Mouse (Mus musculus) ZHBTc4 (cell line): ENCODE results near the gene Crybg3.
A peak's percentile ranks its signal among the peaks of the same experiment; 100 is the strongest.
"Not testable (repeated sequence)": the region's sequence is repeated elsewhere in the genome, so short reads cannot be mapped to it uniquely, and the experiment has no call there.

Source experiments
- DNase-seq: peaks from one replicate; pipeline ENCODE4 v3.0.0-alpha.2; 2011; ENCODE audit warnings: low read depth, low spot score

The Crybg3 gene

DNA sequence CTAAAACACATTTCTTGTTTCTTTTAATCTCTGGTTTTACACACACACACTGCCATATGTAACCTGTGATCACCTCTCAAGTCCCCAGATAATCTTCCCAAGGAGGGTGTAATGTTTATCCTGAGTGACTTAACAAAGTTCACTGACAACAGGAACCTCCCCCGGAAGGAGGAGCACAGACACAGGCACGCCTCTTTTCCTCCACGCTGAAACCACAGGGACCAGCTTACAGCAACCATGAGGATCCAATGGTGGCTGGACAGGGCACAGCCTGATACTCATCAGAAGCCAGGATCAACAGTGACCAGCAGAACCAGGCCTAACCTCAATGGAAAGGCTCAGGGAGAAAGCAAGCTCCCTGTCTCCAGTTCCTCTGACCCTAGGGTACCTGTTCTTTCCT lies 68.2 kb downstream of the Crybg3 start:
- peak; percentile 35 for DNase-seq

DNA sequence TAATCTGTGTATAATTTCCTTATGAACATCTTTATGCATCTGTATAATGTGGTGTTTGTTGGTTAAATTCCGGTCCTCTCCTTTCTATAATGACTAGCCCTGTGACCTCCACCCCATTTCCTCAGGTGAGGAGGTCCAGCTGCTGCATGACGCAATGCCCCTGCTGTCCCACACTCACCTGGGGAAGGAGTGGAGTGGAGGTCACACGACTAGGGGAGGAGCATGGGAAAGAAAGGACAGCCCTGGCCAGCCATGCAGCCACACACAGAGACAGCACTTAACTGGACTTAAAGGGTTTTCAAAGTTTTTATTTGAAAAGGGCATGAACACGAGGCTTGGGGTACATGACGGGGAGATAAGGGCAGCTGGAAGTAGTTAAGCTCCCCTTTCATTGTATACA lies 69.5 kb downstream of the Crybg3 start:
- DNase-seq, result no peak

DNA sequence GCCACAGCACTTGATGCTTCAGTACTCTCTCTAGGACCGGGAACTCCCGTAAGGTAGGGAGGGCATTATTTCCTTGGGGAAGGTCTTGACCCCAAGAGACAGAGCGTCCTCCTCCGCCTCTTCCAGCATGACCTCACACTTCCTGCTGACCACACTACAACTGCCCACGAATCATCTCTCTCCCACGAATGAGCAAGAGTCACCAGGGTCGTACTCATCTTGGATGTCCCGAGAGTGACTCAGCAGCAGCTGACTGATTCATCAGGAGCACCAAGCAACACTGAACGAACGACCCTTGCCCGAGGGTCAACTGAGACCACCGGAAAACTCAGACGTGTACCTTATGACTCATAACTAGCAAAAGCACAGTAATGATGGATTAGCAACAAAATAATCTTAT lies 71.2 kb downstream of the Crybg3 start:
- DNase-seq, result no peak

DNA sequence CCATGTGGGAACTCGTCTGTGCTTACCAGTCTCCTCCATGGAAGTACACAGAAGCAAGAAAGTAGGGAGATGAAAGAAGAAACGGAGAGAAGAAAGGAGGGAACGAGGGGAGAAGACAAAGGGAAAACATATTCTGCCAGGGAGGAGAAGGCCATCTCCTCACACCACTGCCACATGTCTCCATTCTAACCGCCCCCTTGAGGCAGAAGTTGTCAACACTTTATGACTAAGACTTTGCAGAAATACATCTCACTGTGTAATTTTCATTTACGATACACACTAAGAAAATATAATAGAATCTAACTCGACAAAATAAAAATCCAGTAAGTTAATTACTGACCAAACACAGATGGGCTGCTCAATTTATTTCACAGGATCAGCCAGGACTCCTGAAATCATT lies 73.8 kb downstream of the Crybg3 start:
- DNase-seq, result no peak

DNA sequence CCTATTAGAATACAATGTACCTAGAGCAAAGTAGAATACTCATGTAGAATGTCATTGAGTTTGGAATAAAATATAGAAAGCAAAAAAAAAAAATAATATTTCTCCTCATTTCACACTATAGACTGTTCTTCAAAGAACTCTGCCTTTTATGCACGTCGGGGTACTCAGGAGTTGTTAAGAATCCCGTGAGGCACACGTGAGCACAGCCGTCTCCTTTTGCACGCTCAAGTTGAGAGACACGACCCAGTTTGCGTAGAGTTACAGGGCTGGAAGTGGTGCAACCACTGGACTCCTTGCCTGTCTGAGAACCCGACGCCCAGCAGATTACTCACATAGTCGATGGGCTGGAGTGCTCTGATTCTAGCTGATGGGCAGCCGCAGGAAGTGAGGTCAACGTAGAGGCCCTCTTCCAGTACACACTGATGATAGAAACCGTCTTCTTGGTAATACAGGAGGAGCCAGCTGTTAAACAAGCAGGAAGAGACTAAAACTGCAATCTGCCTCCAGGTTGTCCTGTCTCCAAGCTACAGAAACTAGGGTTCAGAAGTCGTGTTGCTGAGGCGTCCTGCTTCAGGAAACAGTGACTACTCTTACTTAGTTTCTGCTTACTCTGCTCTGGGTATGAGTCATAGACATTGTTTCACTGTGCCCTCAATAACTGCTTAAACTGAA lies 78.9 kb downstream of the Crybg3 start:
- DNase-seq, result no peak

DNA sequence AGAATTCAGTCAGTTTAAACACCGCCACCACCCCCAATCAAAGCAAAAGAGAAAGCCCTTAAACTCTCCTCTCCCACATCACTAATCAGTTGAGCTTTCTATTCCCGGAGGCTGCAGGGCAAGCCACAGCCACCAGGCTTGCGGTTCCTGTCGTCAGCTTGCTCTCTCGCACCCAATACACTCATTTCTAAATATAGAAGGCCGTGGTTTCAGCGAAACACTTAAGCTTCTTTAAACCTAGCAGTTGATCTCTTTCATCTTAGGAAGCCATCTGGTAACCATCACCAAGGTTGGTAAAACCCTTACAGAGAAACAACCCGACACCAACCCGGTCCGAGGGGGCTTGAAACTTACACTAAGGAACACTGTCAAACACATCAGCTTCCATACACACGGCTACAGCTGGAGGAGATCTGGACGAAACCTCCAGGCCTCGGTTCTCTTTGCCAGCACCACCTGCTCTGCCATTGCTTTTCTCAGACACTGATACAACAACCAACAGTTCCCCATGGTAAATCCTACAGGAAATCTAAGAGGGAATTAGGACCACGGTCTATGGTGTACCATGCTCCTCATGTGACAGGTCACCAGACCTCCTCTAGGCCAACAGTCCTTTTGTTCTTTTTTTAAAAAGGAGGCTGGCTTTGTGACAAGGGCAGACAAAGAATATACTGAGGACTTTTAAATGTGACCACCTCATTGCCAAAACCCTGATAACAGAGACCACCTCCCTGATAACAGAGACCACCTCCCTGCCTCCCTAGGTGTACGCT lies 83.1 kb downstream of the Crybg3 start:
- DNase-seq, result no peak

DNA sequence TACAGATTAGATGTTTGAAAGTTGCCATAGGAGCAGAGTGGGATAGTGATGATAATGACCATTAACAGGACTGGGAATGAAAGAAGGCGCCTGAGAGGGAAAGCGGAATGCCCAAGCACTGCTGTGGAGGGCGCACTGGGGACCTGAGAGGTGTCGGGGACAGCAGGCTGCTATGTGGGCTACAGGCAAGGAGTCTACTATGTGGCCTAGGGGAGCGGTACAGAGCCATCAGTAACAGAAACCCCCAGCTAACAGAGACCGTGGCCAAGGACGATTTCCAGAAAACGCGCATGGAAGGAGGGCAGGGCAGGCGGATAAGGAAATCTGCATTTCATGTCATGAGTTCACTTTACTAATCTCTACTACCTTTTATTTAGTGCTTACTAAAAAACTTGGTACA lies 83.8 kb downstream of the Crybg3 start:
- DNase-seq, result no peak

DNA sequence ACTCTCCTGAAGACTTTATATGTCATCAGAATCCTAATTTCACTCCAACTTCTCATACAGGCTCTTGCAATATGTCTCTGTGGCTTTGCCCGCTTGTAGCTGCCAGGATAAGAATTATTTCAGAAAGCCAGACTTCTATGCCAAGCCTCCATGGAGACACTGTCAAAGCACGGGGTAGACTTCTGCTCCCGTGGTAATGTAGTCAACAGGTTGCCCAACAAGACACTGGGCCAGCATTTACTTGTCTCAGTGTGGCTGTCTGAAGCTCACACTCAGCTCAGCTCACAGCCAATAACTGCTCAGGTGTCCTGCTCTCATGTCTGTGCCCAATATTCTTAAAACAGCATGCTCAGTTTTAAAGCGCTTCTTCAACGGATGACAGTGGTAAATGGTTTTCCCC lies 85.6 kb downstream of the Crybg3 start:
- no peak for DNase-seq

DNA sequence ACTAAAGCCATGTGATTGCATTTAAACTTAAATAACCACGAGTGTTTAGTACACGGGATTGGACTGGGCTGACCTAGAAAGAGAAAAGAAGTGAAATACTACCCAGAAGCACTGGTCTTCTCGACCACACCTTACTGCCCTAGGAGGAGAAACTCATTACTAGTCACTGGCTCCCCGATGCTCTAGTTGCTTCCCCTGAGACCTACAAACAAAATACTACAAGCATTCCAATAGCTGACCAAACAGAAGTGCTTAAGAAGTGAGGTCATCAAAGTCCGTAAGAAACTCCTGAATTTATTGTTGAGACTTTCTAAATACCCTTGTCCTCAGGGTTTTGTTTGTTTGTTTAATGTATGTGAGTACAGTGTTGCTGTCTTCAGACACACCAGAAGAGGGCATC lies 90.9 kb downstream of the Crybg3 start:
- no peak for DNase-seq

DNA sequence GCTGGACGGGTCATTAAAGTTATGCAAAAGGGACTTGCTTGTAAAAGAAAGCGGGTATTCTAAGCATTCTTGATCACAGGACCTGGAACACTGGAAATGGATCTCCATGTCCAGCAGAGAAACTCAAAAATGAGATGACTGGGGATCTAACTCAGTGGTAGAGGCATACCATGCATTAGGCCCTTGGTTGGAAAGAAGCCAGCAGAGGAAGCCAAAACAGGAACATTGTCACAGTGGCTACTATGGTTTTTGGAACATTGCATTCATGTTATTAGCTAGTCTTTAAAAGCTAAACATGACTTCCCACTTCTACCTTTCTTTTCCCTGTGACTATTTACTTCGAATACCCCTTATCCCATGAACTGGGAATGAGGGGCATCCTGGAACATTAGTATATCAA lies 101.6 kb downstream of the Crybg3 start:
- no peak for DNase-seq

DNA sequence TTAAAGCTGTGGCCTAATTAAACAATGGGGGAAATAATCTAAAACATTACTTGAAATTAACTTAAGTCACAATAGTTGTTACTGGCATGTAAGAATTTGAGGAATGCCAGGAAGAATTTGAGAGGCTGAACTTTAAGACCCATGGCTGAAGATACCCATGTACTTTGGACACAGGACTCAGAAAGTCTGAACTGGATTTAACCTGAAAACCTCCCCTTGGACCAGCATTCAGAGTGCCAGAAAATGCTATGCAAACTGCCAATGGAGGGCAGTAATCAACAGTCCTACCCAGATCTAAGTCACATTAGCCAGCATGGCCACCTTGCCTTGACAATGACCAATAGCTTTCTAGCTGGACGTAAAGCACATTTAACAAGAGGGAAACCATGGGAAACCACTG lies 102.8 kb downstream of the Crybg3 start:
- peak; percentile 41 for DNase-seq

DNA sequence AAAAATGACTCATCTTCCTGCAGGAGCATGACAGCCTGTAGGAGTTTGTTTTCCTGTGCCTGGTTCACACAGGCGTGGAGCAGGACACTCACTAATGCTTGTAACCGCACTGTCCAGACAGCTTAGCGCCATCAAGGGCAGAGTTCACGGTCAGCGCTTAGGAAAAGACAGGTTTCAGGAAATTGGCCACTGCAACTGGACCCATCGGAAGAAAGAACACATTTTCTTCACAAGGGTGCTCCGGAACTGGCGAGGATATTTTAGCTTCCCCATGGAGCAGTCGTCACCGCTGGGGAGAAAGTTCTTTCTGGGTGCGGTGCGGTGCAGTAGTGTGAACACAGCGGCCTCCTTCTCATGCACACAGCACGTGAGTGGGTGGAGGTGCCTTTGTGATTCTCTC lies 107.6 kb downstream of the Crybg3 start:
- peak; percentile 63 for DNase-seq

DNA sequence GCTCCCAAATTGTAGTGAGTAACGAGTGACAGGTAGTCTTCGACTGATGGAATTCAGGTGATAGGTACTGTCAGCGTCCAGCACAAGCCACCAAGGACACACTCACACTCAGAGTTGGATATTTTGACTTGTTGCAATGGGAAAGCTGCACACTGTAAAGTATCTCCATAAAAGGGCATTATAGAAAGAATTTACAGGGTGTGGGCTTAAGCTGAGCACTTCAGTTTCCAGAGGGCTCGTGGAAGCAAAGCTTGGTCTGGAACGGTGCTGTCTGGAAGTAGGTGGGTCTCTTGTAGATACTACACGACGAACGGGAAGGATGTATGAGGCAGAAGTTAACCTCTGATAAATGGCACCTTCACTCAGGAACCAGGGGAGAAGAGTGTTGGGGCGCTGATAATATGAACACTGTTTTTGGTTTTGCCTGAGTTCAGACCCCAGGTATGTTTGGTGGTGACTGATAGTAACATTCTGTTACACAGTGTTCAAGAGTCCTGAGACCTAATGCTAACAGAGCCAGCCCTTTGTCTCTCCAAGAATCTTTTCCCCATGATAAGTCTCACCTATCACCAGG lies 112.7 kb downstream of the Crybg3 start:
- no peak for DNase-seq

DNA sequence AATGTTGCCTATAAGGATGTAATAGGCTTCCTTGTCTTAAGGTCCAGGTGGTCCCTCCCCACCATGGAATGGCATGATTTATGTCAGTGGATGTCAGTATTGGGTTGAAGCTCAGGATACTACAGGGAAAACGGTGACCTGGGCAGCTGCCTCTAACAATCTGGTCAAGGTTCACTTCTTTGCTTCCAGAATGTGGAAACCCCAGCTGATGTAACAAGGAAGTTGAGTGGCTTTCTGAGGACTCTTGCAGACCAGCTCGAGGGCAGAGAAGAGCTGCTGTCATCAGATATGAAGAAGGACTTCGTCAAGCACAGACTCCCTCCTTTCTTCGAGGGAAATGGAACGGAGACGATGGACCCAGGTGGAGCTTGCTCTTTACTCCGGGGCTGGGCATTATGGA lies 113.5 kb downstream of the Crybg3 start:
- DNase-seq, result no peak

DNA sequence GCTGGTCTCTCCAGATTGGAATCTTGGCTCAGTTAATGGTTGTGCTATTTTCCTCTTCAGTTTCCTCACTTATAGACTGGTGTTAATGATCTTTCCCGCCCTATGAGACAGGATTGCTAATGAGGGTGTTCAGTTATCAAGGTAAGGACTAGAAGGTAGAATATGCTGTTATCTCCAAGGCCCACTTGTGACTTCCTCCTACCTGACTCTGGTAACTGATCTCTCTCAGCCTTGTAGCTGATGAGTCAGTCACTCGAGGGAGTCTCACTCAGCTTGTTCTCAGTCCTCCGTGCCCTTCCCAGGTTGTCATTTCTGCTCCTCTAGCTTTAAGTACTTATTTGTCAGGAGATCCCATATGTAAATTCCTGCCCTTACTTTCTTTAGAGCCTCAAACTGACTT lies 122.8 kb downstream of the Crybg3 start:
- DNase-seq, result no peak

DNA sequence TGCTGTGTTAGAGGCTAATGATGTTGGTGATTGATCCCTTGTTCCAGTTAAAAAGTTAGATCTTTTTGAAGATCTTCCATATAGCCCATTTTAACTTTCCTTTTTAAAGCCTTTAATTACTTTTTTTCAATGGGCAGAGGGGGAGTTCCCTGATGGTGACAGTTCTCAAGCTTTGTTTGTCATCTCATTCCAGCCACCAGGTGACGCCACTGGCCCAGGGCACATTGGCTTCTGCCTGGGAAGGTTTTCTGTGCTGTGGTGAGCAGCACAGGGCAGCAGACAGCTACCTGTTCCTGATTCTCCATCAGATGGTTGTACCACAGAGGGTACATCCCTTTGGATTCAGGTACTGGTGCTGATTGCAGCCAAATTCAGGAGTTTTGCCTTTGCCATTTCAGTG lies 126.0 kb downstream of the Crybg3 start:
- peak; percentile 81 for DNase-seq

DNA sequence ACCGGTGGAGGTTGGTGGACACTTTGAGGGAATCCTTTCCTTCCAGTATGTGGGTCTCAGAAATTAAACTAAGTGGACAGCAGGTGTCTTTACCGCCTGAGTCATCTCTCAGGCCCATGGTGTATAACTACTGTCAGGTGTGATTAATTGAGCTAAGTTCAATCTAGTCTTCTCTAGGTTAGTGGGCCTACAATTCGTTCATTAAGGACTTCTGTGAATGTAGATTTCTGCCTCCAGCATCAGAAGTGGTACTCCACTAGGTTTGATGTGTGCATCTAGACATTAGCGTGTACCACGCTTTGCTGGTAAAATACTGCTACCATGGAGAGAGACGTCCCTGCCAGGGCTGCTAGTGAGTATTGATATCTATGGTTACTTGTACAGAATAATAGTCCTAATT lies 128.2 kb downstream of the Crybg3 start:
- peak; percentile 10 for DNase-seq

DNA sequence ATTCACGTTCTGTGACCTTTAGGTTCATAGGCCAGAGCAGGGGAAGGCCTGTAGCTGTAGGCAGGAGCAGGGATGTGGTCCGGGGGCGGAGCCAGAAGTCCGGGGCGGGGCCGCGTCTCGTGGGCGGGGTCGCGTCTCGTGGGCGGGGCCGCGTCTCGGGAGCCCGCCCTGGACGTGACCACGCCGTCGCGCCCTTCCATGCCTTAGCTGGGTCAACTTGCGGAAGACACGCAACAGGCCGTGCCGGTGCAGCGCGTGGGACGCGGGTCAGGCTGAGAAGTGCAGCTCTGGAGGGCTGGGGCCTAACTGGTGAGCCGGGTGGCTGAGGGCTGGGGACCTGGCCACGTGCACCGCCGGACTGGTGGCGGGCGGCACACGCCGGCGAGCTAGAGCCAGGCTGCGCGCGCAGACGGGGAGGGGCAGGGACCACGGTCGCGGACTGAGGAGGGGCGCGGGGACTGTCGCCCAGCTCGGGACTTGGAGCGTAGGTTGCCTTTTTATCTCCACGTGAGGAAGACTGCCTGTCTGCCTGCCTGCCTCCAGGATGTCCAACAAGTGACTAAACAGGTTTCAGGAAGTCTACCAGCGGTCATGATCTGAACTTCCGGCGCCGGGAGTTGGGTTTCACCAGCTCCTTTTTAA lies 129.0 kb downstream of the Crybg3 start, which contains the start of gene Riox2:
Gene Riox2, plus strand, starts transcription at position 139 of the 642 bp plus-strand sequence.
- DNase-seq, result peak; percentile 92

DNA sequence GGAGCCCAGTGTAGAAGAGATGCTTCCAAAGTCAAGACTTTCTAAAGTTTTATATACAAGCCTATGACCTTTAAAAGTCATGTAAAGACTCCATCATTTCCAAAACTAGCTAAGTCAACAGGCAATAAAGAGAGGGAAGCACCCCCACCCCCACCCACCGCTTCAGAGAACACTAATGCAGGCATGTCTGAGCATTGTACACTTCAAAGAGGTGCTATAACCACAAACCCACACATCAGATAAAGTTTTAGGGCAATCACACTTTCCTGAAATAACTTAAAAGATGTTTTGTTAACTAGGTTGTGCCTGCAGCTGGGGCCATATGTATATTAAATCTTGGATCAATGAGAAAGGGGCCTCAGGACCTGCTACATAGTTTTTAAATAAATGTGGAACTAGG lies 130.9 kb downstream of the Crybg3 start:
- DNase-seq, result no peak

DNA sequence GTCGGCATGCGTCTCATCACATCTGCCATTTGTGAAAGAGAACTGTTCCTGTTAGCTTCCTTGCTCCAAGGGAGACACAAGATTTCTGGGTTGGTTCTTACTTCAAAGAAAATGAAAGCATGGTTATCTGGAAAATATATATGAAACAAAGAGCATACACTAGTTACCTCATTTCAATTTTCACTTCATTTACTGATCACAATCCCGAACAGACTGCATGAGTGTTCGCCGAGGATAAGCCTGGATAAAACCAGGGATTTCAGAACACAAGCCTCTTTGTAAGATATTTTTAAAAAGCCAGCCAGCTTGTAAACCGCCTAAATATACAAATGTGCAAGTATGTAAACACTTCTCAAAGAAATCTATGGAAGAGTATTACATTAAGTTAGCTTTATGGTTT lies 136.8 kb downstream of the Crybg3 start:
- no peak for DNase-seq

DNA sequence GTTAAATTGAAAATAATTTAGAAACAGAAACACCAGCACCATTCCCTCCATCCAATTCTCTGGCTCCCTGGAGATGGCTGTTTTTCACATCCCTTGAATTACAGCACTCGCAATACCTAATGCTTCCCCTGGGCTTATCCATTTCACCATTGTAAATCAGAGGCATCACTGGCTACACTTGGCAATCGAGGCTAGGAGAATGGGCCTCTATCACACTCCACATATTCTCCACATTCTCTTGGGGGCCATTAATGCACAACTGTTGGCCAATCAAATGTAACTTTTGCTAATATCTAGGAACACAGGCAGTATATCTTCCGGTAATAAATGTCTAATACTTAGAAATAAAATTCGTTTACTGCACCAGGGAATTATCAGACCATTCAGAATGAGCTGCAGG lies 137.2 kb downstream of the Crybg3 start:
- no peak for DNase-seq

DNA sequence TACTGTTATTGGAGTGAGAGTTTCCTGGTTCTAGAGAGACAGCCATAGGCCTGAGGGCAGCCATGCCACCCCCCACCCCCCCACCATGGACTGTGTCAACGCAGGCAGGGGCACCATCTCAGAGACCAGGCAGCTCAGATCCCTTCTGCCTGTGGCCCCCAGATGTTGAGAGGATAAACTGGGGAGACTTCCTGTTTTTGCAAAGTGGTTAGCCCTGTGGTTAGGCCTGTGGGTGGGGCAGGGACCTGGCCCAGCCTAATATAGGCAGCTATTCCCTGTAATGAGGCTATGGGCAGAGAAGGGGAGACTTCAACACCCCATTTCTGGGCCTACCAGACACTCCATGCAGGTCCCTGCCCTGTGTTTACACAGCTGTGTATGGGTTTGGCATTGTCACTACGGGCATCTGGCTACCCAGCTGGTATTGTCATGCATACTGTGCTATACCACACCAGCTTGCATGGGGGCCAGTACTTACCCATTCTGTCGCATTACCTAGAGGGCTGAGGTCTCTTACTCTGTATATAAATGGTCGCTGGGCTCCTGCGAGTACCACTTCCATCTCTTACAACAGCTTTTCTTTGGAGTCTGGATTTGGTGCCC lies 141.4 kb downstream of the Crybg3 start:
- DNase-seq, result not testable (repeated sequence)
